Mouse (Mus musculus): ENCODE results near the gene Lmod1. TPM values are rescaled to one million over a fixed set of nuclear protein-coding genes. Genes with fewer than 3 reads are reported as not detected.

The Lmod1 gene
- total RNA-seq, 2 experiments from 2014 or later, result 2.9 to 3.7 TPM

- DNase-seq, result no peak
- intact Hi-C loops (cut with DNase I), result no loop called here
Measured at GRCm38 (mm10) chr1:135399466-135399865, 74.9 kb downstream of the Lmod1 start.

- intact Hi-C loops (cut with DNase I), result no loop called here
- DNase-seq, result no peak
Measured at GRCm38 (mm10) chr1:135401452-135402110, 77.0 kb downstream of the Lmod1 start.

GRCm38 (mm10) chr1:135405356-135405755 lies 80.7 kb downstream of the Lmod1 start:
- intact Hi-C loops (cut with DNase I), result no loop called here
- DNase-seq, result no peak

GRCm38 (mm10) chr1:135408973-135409372 lies 84.4 kb downstream of the Lmod1 start:
- intact Hi-C loops (cut with DNase I), result no loop called here
- no peak for DNase-seq

- DNase-seq, result peak; percentile 68
- intact Hi-C loops (cut with DNase I), result loop anchor here (2.0 kb wide), 1 partner anchor 20 kb away; the partner anchor contains the start of gene Ipo9
Measured at GRCm38 (mm10) chr1:135410967-135411366, 86.4 kb downstream of the Lmod1 start.

GRCm38 (mm10) chr1:135412130-135412529 lies 87.5 kb downstream of the Lmod1 start:
- no peak for DNase-seq
- intact Hi-C loops (cut with DNase I), result no loop called here

- intact Hi-C loops (cut with DNase I), result no loop called here
- DNase-seq, result peak; percentile 18 to 35
Measured at GRCm38 (mm10) chr1:135413996-135414395, 89.4 kb downstream of the Lmod1 start.

Other genes with a start within 250 kb of the Lmod1 start
- 10 to 100 TPM; 15.6 to 19.8 TPM for gene Lgr6, start 219.5 kb upstream of the Lmod1 start, total RNA-seq (2021)
- under 1 TPM; 0.69 to 0.70 TPM for gene Ptpn7, start 192.1 kb upstream of the Lmod1 start, total RNA-seq (2021)
- gene Arl8a, start 178.0 kb upstream of the Lmod1 start, total RNA-seq (2021), result 10 to 100 TPM; 21.1 to 26.7 TPM
- 1 to 10 TPM in 1 of 2 experiments, under 1 TPM in 1; 0.92 to 1.0 TPM for gene Gpr37l1, start 157.1 kb upstream of the Lmod1 start, total RNA-seq (2021)
- not detected for gene Elf3, start 66.2 kb upstream of the Lmod1 start, total RNA-seq (2021)
- 10 to 100 TPM; 20.5 to 26.7 TPM for gene Rnpep, start 40.7 kb upstream of the Lmod1 start, total RNA-seq (2021)
- gene Timm17a, start 11.0 kb upstream of the Lmod1 start, total RNA-seq (2021), result 100 to 1,000 TPM; 366 to 397 TPM
- gene Shisa4, start 50.4 kb downstream of the Lmod1 start, total RNA-seq (2021), result 1 to 10 TPM; 3.0 to 3.2 TPM
- 10 to 100 TPM; 30.6 to 33.2 TPM for gene Ipo9, start 105.7 kb downstream of the Lmod1 start, total RNA-seq (2021)

Data from heart, postnatal 36 days (tissue).